Mouse (Mus musculus) right cerebral cortex, postnatal 25 days (tissue): Measurements from ENCODE around the gene Ccdc187.

Experiments used
- DNase-seq: peaks from one replicate; pipeline ENCODE4 v3.0.0; 2022

Ccdc187 gene

DNA sequence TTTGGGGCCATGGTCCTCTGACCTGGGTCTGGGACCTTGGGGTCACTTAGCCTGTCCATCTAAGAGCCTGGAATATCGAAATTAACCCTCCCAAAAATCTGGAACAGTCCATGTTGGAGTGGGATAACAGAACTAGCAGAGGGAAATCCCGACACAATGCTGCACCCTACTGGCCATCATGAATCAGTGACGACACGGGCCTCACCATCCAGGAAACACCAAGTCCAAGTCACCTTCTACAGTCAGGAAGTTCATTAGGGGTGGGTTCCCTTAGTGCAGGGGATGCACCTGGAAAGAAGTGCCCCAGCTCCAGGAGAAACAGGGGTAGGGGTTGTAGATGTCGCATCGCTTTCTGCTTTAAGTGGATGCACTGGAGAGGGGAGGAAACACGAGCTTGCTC lies 20.7 kb downstream of the Ccdc187 start:
- peak; percentile 44 for DNase-seq

DNA sequence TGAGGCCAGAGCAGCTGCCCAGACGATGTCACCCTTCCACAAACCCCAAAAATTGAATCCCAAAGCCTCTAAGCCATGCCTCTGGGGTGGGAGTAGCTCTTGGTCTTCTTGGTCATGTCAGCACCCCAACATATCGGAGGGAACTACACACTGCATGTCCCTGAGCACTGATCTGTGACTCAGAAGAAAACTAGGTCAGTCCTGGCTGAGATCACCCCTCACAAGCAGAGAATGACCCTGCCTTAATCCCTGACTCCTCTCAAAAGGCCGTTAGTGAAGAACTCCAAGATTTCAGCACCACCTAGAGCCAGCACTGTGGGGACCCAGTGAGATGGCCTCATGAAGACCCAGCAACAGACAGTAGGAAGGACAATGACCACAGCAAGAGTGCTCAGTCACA lies 26.1 kb downstream of the Ccdc187 start:
- DNase-seq = no peak

DNA sequence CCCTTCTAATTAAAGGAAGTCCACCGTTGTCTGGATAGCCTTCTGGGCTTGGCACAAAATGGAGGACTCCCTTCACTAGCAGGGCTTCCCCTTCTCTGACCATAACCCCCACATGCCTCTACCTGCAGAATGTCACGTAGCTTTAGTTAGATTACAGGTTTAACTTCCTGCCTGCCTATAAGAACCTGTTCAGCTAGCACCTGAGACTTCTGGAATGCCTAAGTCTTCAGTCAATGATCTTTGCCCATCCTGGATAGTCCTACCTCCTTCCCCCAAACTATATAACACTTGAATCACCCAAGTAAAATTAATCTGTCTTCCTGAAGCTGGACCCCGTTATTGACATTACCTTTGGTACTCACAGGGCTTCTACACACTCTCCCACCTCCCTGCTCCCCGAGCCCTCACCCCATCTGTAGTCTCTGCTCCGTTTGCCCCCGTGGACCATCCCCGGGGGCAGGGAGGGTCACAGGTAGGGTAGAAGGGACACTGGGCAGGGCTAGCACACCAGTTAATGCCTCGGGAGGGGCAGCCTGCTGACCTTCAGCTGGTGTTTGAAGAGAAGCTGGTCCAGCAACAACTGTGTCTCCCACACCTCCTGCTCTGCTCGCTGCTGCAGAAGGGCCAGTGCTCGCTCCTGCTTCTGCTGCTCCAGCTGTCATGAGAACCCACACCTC lies 28.2 kb downstream of the Ccdc187 start:
- no peak for DNase-seq

DNA sequence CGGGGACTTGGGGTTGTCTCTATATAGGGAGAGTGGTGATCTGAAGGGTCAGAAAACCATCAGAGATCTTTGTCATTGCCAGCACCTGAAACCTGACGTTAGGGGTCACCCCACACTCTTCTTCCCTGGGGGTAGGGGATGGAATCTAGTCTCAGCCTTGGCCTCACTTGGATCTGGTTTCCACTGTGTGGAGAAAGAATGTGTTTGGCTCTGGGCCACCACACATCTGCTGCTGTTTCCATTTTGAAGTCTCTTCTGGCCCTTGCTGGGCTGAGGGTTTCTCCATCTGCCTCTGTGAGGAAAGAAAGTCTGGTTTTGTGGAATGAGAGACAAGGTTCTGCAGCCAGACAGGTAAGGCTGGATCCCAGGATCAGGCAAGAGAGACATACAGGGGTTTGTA lies 29.3 kb downstream of the Ccdc187 start:
- no peak for DNase-seq

DNA sequence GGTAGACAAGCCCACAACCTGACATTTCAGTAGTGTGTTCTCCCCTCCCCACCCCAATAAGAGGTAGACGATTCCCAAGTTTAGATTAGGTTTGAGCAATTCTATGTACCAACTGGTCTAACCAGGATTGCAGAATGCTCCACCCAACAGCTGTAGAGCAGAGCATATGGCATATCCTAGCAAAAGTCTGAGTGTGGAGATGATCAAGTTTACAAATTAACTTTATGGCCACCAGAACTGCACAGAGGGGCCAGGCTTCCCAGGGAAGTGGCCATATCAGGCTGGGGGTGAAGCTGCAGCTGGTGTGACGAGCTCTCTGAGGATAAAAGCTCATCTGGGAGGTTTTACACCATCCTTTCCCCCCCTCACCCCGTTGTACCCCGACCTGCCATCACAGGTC lies 29.7 kb downstream of the Ccdc187 start:
- DNase-seq = no peak

DNA sequence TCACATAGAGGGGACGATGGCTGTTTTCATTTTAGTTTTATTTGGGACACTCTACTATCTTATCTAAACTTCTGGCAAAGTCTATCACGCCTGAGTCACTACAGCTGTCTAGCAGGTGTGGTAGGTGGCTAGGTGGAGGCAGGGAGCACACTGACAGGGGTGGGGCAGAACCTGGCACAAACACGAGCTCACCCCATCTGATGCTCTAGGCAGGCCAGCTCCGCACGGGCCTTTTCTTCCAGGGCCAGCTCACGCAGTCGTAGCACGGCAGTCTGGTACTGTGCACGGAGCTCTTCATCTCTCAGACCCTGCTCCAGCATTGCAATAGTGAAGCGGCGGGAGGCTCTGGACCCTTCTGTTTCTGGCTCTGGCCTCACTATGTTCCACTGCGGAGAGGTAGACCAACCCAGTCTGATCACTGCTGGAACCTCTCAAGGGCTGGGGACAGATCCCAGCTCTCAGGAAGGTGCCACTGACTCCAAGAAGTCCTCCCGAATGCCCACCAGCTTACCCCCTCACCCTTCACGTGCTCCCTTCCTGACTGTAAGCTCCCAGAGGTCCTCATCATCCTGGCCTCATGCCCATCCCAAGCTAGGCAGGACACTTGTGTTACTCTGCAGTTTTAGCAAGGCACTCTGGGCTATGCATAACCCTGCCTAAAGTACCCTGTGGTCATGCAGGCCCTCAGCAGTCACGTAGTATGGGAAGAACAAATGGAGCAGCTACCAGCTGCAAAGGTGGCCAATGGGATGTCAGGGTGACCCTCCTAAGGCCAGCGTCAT lies 36.9 kb downstream of the Ccdc187 start:
- no peak for DNase-seq

DNA sequence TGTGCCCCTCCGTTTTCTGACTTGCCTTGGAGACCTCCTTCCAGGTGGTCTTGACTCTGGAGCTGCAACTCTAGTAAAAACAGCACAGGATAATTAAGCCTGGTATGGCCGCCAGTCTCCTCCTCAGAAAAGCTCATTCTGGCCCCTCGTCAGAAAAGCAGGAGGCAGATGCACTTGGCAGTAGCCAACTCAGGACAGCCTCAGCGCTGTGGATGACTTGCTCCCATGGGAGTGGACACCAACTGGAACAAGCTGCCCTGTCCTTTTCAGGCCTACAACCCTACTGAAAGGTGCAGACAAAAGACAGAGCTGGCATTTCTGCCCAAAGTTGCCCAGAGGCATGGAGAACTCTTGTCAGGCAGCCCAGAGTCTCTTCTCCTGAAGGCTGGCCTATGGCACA lies 39.5 kb downstream of the Ccdc187 start:
- no peak for DNase-seq

DNA sequence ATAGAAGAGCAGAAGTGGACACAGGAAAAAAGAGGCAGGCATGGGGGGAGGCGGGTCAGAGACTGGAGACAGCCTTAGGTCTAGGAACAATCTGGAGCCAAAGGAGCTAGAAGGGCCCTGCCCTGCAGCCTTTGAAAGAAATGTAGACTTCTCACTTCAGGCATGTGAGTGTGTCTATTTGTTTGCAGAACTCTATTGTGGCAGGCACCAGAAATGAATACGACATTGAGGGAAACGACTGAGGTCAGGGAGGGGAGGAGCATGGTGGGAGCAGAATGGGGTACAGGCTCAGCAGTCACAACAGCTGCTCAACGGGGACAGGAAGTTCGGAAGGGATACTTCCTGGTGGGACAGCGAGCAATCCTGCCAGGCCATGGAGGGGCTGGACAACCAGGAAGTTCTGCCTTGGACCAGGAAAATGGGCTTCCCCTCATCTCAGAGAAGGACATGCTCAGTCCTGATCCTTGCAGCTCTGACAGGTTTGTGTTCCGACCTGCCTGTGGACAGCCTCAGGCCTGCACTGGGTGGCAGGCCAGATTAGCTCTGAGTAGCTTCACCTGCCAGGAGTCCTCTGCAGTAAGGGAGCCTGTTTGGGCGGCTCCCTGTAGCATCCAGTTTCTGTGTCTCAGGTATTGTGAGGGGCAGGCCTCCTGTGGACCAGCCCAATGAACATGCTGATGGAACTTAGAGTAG lies 41.7 kb downstream of the Ccdc187 start:
- no peak for DNase-seq

DNA sequence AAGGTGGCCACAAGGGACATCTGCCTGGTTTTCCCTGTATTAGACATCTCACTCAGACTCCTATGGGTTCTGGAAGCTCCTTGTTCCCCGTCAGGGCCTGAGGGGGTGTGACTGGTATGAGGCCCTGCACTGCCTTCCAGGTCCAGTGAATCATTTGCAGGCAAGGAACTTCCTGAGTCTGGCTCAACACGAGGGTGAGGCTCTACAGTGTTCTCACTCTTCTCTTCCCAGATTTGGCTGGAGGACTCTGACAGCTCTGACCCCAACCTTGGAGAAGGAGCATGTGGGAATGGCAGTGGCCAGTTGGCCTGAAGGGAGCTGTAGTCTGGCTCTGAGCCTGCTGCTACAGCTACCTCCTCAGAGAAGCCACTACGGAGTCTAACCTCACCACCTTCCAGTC lies 46.8 kb downstream of the Ccdc187 start:
- no peak for DNase-seq

DNA sequence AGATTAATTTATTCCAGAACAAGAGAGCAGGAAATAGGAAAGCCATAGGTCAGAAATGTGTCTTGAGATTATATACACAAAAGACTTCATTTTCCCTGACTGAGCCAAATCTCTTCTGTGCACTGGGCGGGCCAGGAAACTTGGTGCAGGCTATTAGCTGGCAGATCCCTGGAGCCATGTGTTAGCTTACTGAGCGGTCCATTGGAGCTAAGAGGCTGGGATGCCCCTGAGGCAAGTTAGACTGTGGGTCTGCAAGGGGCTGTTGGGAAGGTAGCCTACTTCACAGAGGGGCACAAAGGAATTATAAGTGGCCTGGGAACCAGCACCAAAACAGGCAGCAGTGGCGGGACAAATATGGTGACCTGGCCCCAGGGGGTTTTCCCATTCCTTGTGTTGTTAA lies 53.5 kb downstream of the Ccdc187 start:
- no peak for DNase-seq

DNA sequence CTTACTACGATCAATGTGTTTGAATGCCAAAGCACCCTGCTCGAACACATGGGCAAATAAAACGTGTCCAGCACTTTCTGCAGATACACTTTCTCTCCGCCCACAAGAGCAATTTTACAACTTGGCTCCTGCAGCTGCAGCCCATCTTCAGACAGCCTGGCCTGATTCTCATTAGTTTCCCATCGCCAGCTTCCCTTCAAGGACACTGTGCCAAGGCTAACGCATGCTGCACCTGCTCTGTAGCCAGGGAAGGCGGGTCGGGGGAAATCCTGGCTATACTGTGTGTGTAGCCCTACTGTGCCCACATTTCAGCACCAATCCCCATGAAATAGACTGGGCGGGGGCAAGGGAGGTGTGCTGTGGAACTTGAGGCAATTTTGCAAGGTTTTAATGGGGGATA lies 54.0 kb downstream of the Ccdc187 start:
- no peak for DNase-seq

DNA sequence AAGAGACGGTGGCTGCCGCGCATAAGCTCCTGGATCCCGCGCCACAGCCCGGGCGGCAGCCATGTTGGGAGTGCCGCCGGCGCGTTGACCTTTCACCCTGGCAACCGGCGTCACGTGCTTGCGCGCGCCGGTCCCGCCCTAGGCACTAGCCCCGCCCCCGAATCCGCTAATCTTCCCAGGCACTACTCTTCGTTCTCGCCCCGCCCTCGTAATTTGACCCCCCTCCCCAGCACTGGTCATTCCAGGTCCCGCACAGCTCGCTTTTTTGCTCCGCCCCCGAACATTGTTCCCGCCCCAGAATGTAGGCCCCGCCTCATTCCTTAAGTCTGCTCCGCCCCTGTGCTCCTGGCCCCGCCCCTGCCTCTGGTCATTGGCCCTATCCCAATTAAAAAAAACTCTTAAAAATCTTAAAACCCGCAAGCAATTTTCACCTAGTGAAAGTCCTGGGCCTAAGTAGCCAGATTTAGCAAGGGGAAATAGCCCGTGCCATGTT lies 57.0 kb downstream of the Ccdc187 start, which contains the start of gene Qsox2:
Gene Qsox2 (minus strand): TSS at position 236 of the 493 bp plus-strand sequence.
- DNase-seq = peak; percentile 85

DNA sequence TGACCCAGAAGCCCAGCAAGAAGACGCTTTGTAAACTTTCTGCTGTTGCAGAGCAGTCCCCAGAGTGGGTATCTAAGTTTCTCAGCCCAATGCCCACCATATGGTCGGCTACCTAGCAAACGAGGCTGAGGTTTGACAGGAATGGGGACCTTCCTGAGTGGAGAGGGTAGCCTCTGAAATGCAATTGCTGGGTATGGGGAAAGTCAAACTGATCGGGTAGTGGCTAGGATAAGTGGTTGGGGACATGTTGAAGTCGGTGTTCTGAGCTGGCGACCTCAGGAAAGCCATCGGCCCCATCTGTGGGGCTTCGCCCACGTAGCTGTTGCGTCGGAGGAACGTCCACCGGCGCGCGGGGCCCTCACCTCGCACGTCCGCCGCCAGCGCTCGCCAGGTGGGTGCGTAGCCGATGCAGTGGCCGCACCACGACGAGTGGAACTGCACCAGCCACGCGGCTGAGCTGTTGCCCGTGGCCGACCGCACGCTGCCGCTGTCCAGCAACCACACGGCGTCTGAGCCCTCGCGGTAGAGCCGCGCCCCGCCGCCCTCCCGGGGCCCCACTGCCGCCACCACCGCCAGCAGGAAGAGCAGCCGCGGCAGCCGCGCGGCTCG lies 57.6 kb downstream of the Ccdc187 start:
- DNase-seq = no peak

DNA sequence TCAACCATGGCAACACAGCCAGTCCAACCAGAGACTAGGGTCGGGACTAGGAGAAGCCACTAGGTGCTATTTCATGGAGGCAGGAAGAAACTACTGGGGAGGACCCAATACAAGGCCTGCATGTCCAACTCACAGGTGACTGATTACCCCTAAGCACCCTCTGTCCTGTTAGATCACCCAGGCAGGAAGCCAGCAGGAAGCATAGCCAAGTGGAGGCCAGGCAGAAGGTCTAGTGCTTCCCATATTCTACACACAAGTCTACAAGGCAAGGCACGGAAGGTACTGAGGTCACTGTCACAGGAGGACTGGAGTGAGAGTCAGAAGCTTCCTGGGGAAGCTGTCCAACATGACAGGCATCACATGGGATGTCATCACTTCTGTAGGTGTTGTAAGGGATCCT lies 59.6 kb downstream of the Ccdc187 start:
- DNase-seq = no peak

DNA sequence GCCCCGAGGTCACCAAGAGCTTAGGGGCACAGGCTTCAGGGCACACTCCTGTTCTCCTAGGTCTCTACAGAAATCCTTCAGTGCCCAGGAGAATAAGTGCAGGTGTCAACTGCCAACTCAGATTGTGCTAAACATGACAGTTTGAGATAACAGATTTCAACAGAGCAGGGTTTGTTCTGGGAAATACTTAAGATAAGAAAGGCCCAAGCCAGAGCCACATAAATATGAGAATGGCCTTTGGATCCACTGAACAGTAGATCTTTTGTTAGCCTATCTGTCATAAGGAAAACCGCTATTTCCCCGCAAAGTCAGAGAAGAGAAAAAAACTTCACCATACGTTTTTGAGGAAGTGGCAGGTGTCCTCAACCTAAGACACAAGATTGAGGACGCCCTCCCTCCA lies 60.1 kb downstream of the Ccdc187 start:
- DNase-seq = no peak

DNA sequence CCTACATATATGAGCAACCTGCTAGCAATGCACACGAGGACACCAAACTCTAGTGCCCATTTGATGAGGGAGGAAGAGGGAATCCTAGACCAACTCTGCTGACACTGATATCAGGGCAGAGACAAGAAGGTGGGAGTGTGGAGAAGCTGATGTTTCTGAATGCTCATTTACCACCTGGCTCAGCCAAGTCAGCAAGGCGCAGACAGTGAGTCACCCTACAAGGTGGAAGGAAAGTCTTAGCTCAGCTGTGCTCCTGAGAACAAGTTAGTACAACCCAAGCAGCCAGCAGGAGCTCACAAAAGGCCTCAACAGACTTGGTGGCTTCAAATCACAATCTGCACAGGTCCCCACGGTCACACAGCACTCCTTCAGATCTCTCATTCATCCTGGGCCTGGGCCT lies 63.0 kb downstream of the Ccdc187 start:
- no peak for DNase-seq

DNA sequence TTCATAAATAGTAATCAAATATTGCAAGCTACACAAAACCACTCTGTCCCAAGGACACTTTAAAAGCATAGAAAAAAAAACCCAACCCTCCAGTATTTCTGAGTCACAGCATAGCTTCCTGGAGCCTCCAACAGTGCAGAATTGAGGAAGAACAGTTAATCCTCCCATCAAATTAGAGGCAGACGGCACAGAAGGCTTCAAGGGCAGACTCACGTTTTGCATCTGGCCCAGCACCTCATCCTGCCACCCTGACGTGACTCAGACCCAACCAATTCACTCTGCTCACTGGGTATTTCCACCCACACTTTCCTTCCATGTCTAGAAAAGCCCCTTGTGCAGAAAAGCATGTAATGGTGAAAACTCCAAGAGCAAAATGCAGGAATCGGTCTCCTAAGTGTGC lies 64.1 kb downstream of the Ccdc187 start:
- no peak for DNase-seq

DNA sequence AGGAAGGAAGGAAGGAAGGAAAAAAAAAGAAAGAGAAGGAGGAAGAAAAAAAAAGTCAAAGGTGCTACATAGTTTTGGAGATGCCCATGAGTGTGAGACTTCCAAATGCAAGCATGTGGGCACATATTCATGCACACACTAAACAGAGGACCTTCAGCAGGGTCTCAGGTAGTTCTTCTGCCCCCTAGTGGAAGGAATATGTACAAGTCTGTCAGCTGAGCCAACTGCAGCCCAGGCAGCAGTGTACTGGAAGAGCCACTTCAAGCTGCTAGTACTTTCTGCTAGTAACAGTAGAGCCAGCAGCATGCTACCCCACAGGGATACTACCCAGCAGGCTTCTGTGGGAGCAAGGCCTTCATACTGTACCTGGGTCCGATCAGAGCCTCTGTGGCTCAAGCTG lies 66.6 kb downstream of the Ccdc187 start:
- peak; percentile 32 for DNase-seq

DNA sequence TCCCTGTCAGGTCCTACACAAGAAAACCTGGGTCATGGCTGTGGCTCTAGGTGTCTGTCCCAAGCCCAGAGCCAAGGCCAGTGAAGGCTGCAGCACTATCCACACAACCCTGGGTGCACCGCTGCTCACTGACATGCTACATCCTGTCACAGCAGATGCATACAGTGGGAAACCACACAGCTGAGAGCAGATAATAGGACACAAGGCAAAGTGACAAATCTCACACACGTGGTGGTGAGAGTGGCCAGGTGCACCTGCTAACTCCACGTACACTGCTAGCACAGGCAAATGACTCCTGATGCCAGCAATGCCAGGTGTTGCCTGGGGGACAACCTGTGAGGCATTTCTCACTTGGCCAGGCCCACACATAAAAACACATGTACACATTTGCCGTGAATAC lies 69.1 kb downstream of the Ccdc187 start:
- DNase-seq = no peak

DNA sequence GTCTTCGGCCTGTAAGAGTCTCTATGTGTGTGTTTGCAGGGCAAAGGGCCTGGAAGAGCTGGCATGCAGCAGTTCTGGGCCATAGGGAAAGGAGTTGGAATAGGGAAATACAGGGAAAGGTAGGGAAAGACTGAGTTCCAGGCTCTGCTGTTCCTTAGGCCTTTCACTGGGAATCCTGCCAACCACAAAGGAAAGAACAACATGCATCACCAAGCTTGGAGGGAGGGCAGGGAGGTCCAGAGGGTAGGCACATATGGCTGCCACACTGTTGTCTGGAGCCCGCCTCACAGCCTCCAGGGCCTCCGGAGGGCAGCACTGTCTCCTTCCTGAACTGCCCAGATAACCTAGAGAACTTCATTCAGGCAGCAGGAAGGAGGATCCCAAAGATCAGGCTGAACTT lies 70.4 kb downstream of the Ccdc187 start:
- DNase-seq = no peak

DNA sequence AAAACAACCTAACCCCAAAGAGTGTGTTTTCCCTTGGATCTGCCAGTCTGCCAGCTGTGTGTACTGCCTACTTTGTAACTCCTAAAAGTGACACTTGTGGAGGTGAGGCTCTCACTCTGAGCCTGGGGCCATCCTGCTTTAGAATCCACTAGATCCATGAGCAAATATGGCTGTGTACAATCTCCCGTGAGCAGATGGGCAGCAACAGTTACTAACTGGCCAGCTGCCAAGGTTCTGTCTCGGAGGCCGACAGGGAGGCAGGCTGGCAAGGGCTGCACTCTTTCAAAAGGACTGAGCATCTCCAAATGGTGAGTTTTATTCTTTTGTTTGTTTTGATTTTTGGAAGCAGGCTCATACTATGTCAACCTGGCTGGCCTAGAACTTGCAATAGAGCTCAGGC lies 79.8 kb downstream of the Ccdc187 start:
- no peak for DNase-seq

DNA sequence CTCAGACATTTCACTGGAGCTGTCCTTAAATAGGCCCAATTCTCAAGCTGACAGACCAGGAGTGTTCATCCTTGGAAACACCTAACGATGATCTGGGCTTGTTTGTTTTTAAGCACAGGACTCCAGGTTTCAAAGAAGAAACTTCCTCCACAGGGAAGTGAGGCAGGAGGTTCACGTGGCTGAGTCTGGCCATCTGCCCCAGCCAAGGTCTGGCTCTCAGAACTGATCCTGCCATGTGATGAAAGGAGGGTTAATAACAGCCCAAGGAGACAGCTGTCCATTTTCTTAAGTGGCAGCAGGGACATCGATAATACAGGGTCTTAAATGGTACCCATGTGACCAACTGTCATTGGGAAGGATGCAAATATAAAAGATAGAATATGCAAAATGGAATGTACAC lies 84.8 kb downstream of the Ccdc187 start:
- no peak for DNase-seq

DNA sequence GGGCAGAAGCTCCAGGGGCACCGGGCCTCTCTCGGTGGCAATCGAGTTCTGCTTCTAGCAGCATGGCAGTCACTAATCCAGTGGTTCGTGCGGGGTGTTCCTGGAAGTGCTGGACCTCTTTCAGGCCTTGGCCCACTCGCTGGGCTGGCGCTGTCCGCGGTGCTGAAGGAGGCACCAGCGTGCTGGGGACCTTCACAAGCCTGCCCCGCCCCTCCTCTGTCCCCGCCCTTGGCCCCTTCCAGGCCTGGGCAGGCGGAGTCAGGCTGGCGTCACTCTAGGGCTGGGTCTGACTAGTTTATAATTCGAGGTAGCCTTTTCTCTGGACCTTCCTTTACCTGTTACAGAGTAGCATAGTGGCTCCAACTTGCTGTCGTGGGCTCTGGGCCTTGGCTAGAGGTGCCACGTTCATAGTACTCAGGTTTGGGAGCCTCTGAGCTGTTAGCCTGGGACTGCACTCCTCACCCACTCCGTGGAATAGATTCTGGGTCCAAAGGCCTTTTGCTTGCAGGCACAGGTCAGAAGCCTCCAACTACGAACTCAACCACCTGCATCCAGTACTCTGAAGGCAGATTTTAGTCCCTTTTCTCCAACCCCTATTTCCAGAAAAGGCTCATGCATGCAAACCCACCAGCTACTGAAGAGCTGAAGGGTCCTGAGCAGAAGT lies 86.1 kb downstream of the Ccdc187 start, which contains the start of gene Lhx3:
Gene Lhx3 (minus strand): TSS at position 164 of the 664 bp plus-strand sequence.
- DNase-seq = no peak
